Mouse (Mus musculus): ENCODE data around the gene Ociad2.

Ociad2 gene

GRCm38 (mm10) chr5:73307297-73307696 is 33.5 kb downstream of the Ociad2 start:
- DNase-seq (ENCODE audit: low read depth, low spot score) = no peak

GRCm38 (mm10) chr5:73306486-73306885 is 34.3 kb downstream of the Ociad2 start:
- DNase-seq (ENCODE audit: low read depth, low spot score) = no peak

DNA sequence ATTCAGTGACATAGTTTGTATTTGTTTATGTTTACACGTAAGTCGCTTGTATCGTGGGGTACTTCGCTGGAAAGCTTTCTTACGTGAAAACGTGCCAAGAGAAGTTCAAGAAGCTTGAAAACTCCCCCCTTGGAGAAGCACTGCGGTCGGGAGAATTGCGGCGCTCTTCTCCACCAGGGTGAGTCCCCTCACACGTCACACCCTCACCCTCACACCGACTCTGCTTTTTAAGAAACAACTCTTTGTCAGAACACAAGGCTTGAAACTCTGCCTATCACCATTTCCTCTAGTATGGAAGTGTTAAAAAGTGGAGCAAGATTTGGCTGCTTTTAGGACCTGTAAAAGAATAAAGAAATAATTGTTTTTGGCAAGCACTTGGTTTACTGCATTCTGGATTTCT is 36.3 kb downstream of the Ociad2 start:
- DNase-seq (ENCODE audit: low read depth, low spot score) = no peak

DNA sequence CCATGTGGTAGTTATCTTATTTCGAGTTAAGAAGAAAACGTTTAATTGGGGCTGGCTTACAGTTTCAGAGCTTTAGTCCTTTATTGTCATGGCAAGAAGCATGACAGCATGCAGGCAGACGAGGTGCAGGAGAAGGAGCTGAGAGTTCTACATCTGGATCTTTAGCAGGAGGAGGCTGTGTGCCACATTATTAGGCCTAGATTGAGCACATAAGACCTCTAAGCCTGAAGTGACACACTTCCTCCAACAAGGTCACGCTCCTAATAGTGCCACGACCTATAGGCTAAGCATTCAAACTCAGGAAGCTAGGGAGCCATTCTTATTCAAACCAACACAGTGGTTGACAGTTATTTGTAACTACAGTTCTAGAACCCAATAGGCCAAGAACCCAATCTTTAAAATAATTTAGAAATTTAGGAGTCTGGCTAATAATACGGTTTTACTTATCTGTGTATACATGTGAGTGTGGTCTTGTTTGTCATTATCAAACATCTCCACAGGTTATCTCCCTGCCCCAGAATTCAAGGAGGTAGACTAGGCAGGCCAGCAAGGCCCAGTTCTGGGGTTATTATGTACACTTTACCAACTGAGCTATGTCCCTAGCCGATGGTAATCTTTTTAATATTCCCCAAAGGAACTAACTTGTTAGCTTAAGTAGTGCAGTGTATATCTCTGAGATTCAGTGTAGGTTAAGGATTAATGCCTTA is 39.1 kb downstream of the Ociad2 start:
- no peak for DNase-seq (ENCODE audit: low read depth, low spot score)

DNA sequence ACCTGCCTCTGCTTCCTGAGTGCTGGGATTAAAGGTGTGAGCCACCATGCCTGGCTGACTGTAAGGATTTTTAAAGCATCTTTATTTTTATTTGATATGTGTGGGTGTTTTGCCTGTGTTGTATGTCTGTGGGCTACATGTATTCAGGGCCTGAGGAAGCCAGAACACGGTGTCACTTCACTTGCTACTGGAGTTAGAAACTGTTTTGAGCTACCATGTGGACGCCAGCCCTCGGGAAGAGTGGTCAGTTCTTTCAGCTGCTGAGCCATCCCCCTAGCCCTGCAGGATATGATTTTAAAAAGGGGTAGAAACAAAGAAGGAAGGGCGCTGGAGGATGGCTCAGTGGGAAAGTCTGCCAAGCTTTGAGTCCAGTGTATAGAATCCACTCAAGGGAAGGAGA is 44.9 kb downstream of the Ociad2 start:
- no peak for DNase-seq (ENCODE audit: low read depth, low spot score)

GRCm38 (mm10) chr5:73295016-73295415 is 45.8 kb downstream of the Ociad2 start:
- DNase-seq (ENCODE audit: low read depth, low spot score) = no peak

DNA sequence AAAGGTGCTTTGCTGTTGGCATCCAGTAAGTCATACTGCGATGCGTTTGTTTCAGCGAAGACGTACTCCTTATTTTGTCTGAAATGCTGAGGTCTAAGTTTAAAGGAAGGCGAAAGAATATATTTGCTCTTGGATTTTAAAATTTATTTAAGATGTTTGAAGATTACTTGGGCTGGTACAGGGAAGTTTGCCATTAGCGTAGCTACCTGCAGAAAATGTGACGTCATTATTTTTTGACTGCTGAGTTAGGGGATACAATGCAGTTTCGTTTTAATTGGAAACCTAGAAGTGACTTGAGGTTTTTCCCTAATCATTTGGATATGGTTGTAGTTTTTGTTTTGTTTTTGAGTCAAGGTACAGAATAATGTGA is 47.4 kb downstream of the Ociad2 start:
- DNase-seq (ENCODE audit: low read depth, low spot score) = no peak

GRCm38 (mm10) chr5:73292502-73293457 is 48.0 kb downstream of the Ociad2 start, which contains the start of gene Ociad1:
Ociad1 (plus strand) TSS chr5:73292784.
- DNase-seq (ENCODE audit: low read depth, low spot score) = peak; percentile 96

DNA sequence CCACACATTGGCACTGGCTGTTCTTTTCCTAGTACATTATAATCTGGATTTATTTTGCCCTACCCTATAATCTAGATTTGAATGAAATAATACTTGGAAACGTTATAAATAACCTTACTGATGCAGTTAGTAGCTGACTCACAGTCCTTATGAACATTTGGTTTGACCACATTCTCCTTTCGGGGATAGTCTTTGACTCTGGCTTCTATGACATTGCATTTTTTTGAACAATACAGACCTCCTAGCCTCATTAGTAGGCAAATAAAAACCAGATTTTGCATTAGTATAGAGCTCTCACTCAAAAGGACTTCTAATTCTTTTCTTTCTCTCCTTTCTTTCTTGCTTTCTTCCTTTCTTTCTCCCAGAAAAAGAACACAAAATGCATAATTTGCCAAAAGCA is 50.9 kb downstream of the Ociad2 start:
- no peak for DNase-seq (ENCODE audit: low read depth, low spot score)

- DNase-seq (ENCODE audit: low read depth, low spot score) = no peak
These were observed 54.2 kb downstream of the Ociad2 start for GRCm38 (mm10) chr5:73286603-73287002.

- DNase-seq (ENCODE audit: low read depth, low spot score) = no peak
These were observed 55.3 kb downstream of the Ociad2 start for GRCm38 (mm10) chr5:73285470-73285978.

DNA sequence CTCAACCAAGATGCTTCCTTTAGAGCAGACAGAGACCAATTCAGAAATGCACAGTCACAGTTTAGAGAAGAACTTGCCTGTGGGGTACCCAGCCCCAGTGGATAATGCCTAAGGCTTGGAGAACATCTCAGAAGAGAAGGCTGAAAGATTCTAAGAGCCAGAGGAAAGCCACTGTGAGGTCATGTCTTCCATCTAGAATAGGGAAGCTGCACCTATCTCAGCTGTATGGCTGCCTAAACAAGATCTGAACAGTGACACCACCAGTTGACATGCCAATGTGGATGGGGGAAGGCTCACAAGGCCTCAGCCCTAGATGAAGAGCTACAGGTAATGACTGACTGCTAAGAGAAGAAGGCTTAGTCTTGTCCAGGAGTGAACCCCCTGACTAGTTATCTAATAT is 56.8 kb downstream of the Ociad2 start:
- DNase-seq (ENCODE audit: low read depth, low spot score) = no peak

DNA sequence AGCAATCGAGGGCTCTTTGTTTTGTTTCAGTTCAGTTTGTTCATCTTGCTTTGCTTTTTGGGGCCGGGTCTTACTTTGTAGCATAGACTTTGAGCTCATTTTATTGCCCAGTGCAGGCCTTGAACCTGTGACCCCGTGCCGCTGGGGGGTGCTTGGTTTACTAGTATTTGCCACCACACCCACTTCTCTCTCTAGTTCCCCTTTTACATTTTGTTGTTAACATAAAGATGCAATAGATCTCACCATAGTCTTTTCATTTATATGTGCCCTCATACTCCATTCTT is 60.3 kb downstream of the Ociad2 start:
- DNase-seq (ENCODE audit: low read depth, low spot score) = no peak

GRCm38 (mm10) chr5:73279732-73280566 is 60.9 kb downstream of the Ociad2 start:
- no peak for DNase-seq (ENCODE audit: low read depth, low spot score)

- no peak for DNase-seq (ENCODE audit: low read depth, low spot score)
These were observed 61.6 kb downstream of the Ociad2 start for GRCm38 (mm10) chr5:73279190-73279589.

- no peak for DNase-seq (ENCODE audit: low read depth, low spot score)
These were observed 65.9 kb downstream of the Ociad2 start for GRCm38 (mm10) chr5:73274941-73275340.

- no peak for DNase-seq (ENCODE audit: low read depth, low spot score)
These were observed 67.7 kb downstream of the Ociad2 start for GRCm38 (mm10) chr5:73273171-73273570.
